Mouse (Mus musculus) embryonic facial prominence, embryonic 12.5 days (tissue): ENCODE measurements around the gene Pald1. TPM values are rescaled to one million over a fixed set of nuclear protein-coding genes. Genes with fewer than 3 reads are reported as not detected.

ENCODE experiments used
- ATAC-seq: fragments of 200-750 bp; cut with Nextera tagmentation; 2 replicates; pipeline ENCODE4 v1.8.0; 2017; ENCODE audit not compliant: insufficient number of reproducible peaks, insufficient read depth, low FRiP score, low TSS enrichment
- H3K27ac ChIP-seq: fragments of 300-500 bp; sonication (generic); 2 replicates; pipeline ENCODE4 v1.5.1; 2016; ENCODE audit warnings: mild to moderate bottlenecking
- H3K27me3 ChIP-seq: fragments of 300-500 bp; sonication (generic); 2 replicates; pipeline ENCODE4 v1.6.1; 2016; ENCODE audit warnings: mild to moderate bottlenecking, moderate library complexity
- H3K36me3 ChIP-seq: fragments of 300-500 bp; sonication (generic); 2 replicates; pipeline ENCODE4 v1.6.1; 2016; ENCODE audit warnings: mild to moderate bottlenecking
- H3K4me1 ChIP-seq: fragments of 300-500 bp; sonication (generic); 2 replicates; pipeline ENCODE4 v1.6.1; 2016
- H3K4me2 ChIP-seq: fragments of 300-500 bp; sonication (generic); replicated peaks from 2 replicates; pipeline ENCODE4 v1.6.1; 2016; ENCODE audit warnings: mild to moderate bottlenecking, moderate library complexity
- H3K4me3 ChIP-seq: fragments of 300-500 bp; sonication (generic); 2 replicates; pipeline ENCODE4 v1.5.1; 2016; ENCODE audit warnings: mild to moderate bottlenecking
- H3K9ac ChIP-seq: fragments of 300-500 bp; sonication (generic); 2 replicates; pipeline ENCODE4 v1.6.1; 2016; ENCODE audit warnings: mild to moderate bottlenecking, moderate library complexity
- H3K9me3 ChIP-seq: fragments of 300-500 bp; sonication (generic); 2 replicates; pipeline ENCODE4 v1.6.1; 2016; ENCODE audit warnings: mild to moderate bottlenecking, moderate library complexity
- WGBS: fragments of 180-500 bp; shearing (Covaris S2); methylation state at CpG from one replicate; pipeline ENCODE4 v1.1.7; 2016; 5-methylcytosine and 5-hydroxymethylcytosine counted together
- polyA plus RNA-seq: library from polyadenylated mRNA; unstranded; fragments of >200 nt; fragmentation: Nextera tagmentation; extraction: Ambion mirVana; gene quantifications from 2 replicates; pipeline ENCODE4 v1.2.1, GENCODE M21; 2016

The Pald1 gene
- polyA plus RNA-seq, 1 experiment from 2014 or later, result 28.6 TPM

- Histone ChIP-seq H3K27ac (no peak overlapping the region), H3K9me3 (no peaks in the 10 kb centered on the region), H3K9ac (0 out of 2 replicates have a peak overlapping the region, but pooled peaks have one; percentile 71), H3K4me2 (peak overlapping the region; percentile 92), H3K4me1 (peaks cover 31% of the 10 kb centered on the region), H3K4me3 (peak overlapping the region; percentile 63), H3K27me3 (peaks cover 9% of the 10 kb centered on the region; the same call in 1 of the 2 replicates), H3K36me3 (no peaks in the 10 kb centered on the region)
- no peak for ATAC-seq
- WGBS, result 13% methylated on average over 8 of the region's 8 CpGs
Measured at GRCm38 (mm10) chr10:61381823-61382222, 1.5 kb downstream of the Pald1 start.

GRCm38 (mm10) chr10:61380186-61380585, 3.1 kb downstream of the Pald1 start:
- no peak overlapping the region for H3K27ac ChIP-seq
- no peak for ATAC-seq

GRCm38 (mm10) chr10:61379340-61380040, 3.8 kb downstream of the Pald1 start:
- Histone ChIP-seq H3K4me3 (no peak overlapping the region), H3K4me2 (no peak overlapping the region), H3K9me3 (no peaks in the 10 kb centered on the region), H3K27me3 (peaks cover 9% of the 10 kb centered on the region; the same call in 1 of the 2 replicates), H3K9ac (no peak overlapping the region), H3K4me1 (peaks cover 34% of the 10 kb centered on the region), H3K27ac (no peak overlapping the region), H3K36me3 (no peaks in the 10 kb centered on the region)
- 88% methylated on average over 13 of the region's 13 CpGs for WGBS
- no peak for ATAC-seq

More at GRCm38 (mm10) chr10:61380186-61380585, 3.1 kb downstream of the Pald1 start:
- Histone ChIP-seq H3K9ac (no peak overlapping the region), H3K9me3 (no peaks in the 10 kb centered on the region), H3K36me3 (no peaks in the 10 kb centered on the region), H3K4me2 (peak overlapping the region; percentile 27), H3K4me1 (peaks cover 31% of the 10 kb centered on the region), H3K27me3 (peaks cover 9% of the 10 kb centered on the region; the same call in 1 of the 2 replicates), H3K4me3 (0 out of 2 replicates have a peak overlapping the region, but pooled peaks have one; percentile 6)
- 21% methylated on average over 9 of the region's 9 CpGs for WGBS

- H3K4me2 ChIP-seq, result no peak overlapping the region
- H3K27ac ChIP-seq, result no peak overlapping the region
- H3K4me3 ChIP-seq, result no peak overlapping the region
- H3K9ac ChIP-seq, result no peak overlapping the region
- H3K36me3 ChIP-seq, result no peaks in the 10 kb centered on the region
- WGBS, result 91% methylated on average over 5 of the region's 5 CpGs
- no peaks in the 10 kb centered on the region for H3K9me3 ChIP-seq
- ATAC-seq, result no peak
- H3K4me1 ChIP-seq, result peaks cover 34% of the 10 kb centered on the region
- peaks cover 9% of the 10 kb centered on the region; the same call in 1 of the 2 replicates for H3K27me3 ChIP-seq
Measured at GRCm38 (mm10) chr10:61378698-61379097, 4.6 kb downstream of the Pald1 start.

GRCm38 (mm10) chr10:61378050-61378449, 5.3 kb downstream of the Pald1 start:
- 89% methylated on average over 5 of the region's 5 CpGs for WGBS
- H3K4me3 ChIP-seq, result no peak overlapping the region
- H3K9me3 ChIP-seq, result no peaks in the 10 kb centered on the region
- ATAC-seq, result no peak
- no peak overlapping the region for H3K27ac ChIP-seq
- no peak overlapping the region for H3K9ac ChIP-seq
- H3K36me3 ChIP-seq, result no peaks in the 10 kb centered on the region
- H3K4me2 ChIP-seq, result no peak overlapping the region
- peaks cover 9% of the 10 kb centered on the region; the same call in 1 of the 2 replicates for H3K27me3 ChIP-seq
- H3K4me1 ChIP-seq, result peaks cover 34% of the 10 kb centered on the region

- H3K4me2 ChIP-seq, result no peak overlapping the region
- no peak overlapping the region for H3K4me3 ChIP-seq
- H3K9me3 ChIP-seq, result no peaks in the 10 kb centered on the region
- H3K9ac ChIP-seq, result no peak overlapping the region
- H3K36me3 ChIP-seq, result no peaks in the 10 kb centered on the region
- ATAC-seq, result no peak
- 72% methylated on average over 6 of the region's 6 CpGs for WGBS
- peaks cover 16% of the 10 kb centered on the region for H3K4me1 ChIP-seq
- H3K27me3 ChIP-seq, result 0 out of 2 replicates have a peak, but pooled peaks cover 1% of the 10 kb centered on the region
- no peak overlapping the region for H3K27ac ChIP-seq
Measured at GRCm38 (mm10) chr10:61374771-61375481, 8.4 kb downstream of the Pald1 start.

- H3K4me1 ChIP-seq, result peaks cover 15% of the 10 kb centered on the region
- no peaks in the 10 kb centered on the region for H3K36me3 ChIP-seq
- H3K27ac ChIP-seq, result no peak overlapping the region
- no peak overlapping the region for H3K9ac ChIP-seq
- no peaks in the 10 kb centered on the region for H3K9me3 ChIP-seq
- no peak overlapping the region for H3K4me2 ChIP-seq
- ATAC-seq, result no peak
- 32% methylated on average over 4 of the region's 4 CpGs for WGBS
- H3K4me3 ChIP-seq, result no peak overlapping the region
- H3K27me3 ChIP-seq, result no peaks in the 10 kb centered on the region
Measured at GRCm38 (mm10) chr10:61374076-61374475, 9.3 kb downstream of the Pald1 start.

- ATAC-seq, result no peak
- Histone ChIP-seq H3K9ac (no peak overlapping the region), H3K4me1 (peaks cover 16% of the 10 kb centered on the region), H3K36me3 (no peaks in the 10 kb centered on the region), H3K9me3 (no peaks in the 10 kb centered on the region), H3K27me3 (no peaks in the 10 kb centered on the region), H3K4me2 (no peak overlapping the region), H3K27ac (no peak overlapping the region), H3K4me3 (no peak overlapping the region)
- WGBS, result 89% methylated on average over 3 of the region's 4 CpGs
Measured at GRCm38 (mm10) chr10:61372585-61372923, 10.8 kb downstream of the Pald1 start.

GRCm38 (mm10) chr10:61371884-61372584, 11.3 kb downstream of the Pald1 start:
- H3K36me3 ChIP-seq, result no peaks in the 10 kb centered on the region
- H3K27me3 ChIP-seq, result no peaks in the 10 kb centered on the region
- WGBS, result 83% methylated on average over 9 of the region's 9 CpGs
- no peak overlapping the region for H3K4me3 ChIP-seq
- H3K4me2 ChIP-seq, result no peak overlapping the region
- H3K4me1 ChIP-seq, result peaks cover 22% of the 10 kb centered on the region
- no peak overlapping the region for H3K27ac ChIP-seq
- H3K9me3 ChIP-seq, result no peaks in the 10 kb centered on the region
- no peak overlapping the region for H3K9ac ChIP-seq
- ATAC-seq, result no peak

GRCm38 (mm10) chr10:61370273-61370979, 12.9 kb downstream of the Pald1 start:
- Histone ChIP-seq H3K36me3 (no peaks in the 10 kb centered on the region), H3K9me3 (no peaks in the 10 kb centered on the region), H3K27ac (peak overlapping the region; percentile 63; the same call in 1 of the 2 replicates), H3K4me1 (peaks cover 25% of the 10 kb centered on the region), H3K4me3 (no peak overlapping the region), H3K9ac (no peak overlapping the region), H3K27me3 (no peaks in the 10 kb centered on the region), H3K4me2 (no peak overlapping the region)
- 45% methylated on average over 18 of the region's 18 CpGs for WGBS
- ATAC-seq, result no peak

- 49% methylated on average over 5 of the region's 5 CpGs for WGBS
- ATAC-seq, result no peak
- Histone ChIP-seq H3K9ac (no peak overlapping the region), H3K4me1 (peaks cover 25% of the 10 kb centered on the region), H3K27ac (0 out of 2 replicates have a peak overlapping the region, but pooled peaks have one; percentile 14), H3K4me2 (no peak overlapping the region), H3K9me3 (no peaks in the 10 kb centered on the region), H3K27me3 (no peaks in the 10 kb centered on the region), H3K36me3 (no peaks in the 10 kb centered on the region), H3K4me3 (no peak overlapping the region)
Measured at GRCm38 (mm10) chr10:61369755-61370154, 13.6 kb downstream of the Pald1 start.
